Mouse (Mus musculus): ENCODE measurements around the gene Olfr521.
"Not testable (repeated sequence)": the region's sequence is repeated elsewhere in the genome, so short reads cannot be mapped to it uniquely, and the experiment has no call there.

The Olfr521 gene

GRCm38 (mm10) chr7:99807043-99807442 is 43.7 kb downstream of the Olfr521 start:
- not testable (repeated sequence) for DNase-seq (ENCODE audit: low spot score in 2 of 2)

DNA sequence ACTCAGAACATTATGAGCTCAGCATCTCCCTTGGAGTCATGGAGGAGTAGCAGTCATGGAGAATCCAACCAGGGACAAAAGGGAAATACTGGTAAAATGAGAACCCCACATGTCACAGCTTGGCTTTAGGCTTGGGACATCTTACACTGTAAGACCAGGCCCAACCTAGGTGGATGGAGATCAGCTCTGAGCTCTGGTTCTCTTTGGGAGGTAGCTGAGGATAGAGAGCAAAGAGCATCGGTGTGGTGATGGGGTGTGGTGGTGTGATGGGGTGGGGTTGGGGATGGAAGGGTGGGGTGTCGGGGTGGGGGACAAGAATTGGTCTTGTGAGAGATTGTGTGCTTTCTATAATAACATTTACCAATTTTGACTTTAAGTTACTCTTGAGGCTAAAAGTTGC is 47.5 kb downstream of the Olfr521 start:
- DNase-seq (ENCODE audit: low spot score in 2 of 2) = no peak

- no peak for DNase-seq (ENCODE audit: low spot score in 2 of 2)
Observed at GRCm38 (mm10) chr7:99811661-99812060, 48.4 kb downstream of the Olfr521 start.

GRCm38 (mm10) chr7:99813394-99813793 is 50.1 kb downstream of the Olfr521 start:
- DNase-seq (ENCODE audit: low spot score in 2 of 2) = no peak

GRCm38 (mm10) chr7:99818181-99818725 is 54.9 kb downstream of the Olfr521 start:
- not testable (repeated sequence) for DNase-seq (ENCODE audit: low spot score in 2 of 2)

Measured in frontal cortex, postnatal 25 days (tissue).